Mouse (Mus musculus): ENCODE results near the gene Pax7. TPM values are rescaled to one million over a fixed set of nuclear protein-coding genes. Genes with fewer than 3 reads are reported as not detected.

Pax7 gene
- polyA plus RNA-seq, 1 experiment from 2014 or later: 1.1 TPM

DNA sequence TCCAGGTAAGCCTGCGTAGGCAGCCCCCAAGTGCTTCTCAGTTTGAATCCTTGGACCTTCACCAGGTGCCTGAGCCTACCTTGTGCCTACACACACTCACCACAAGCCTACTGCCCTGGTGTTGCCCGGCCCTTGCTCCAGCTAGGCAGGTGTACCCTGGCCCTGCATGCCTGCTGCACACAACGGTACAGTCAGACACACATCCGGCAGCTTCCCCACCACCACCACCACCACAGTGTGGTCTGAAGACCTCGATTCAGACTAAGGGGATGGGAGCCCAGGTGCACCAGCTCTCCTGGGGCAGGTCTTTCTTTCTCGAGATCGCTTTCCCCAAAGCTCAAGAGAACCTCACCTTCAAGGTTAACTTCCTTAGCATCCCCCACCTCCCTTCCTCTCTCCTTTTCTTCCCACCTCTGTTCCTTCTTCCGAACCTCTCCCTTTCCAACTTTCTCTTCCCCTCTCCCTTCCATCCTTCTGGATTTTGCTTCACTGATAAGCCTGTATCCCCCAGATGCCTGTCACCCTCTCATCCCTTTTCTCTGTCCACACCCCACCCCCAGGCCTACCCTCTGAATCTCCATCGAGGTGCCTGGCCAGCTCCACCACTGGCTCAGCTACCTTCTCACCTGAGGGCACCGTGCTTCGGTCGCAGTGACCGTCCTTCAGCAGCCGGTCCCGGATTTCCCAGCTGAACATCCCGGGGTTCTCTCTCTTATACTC is 4.3 kb downstream of the Pax7 start:
- Histone ChIP-seq H3K27me3 (peaks cover 99% of the 10 kb centered on the region), H3K9me3 (replicated peaks) (no peaks in the 10 kb centered on the region), H3K27ac (no peak overlapping the region), H3K4me3 (peak overlapping the region; percentile 40; the same call in 1 of the 2 replicates), H3K4me2 (replicated peaks) (peak overlapping the region; percentile 54), H3K9ac (no peak overlapping the region), H3K4me1 (peaks cover 59% of the 10 kb centered on the region), H3K36me3 (no peaks in the 10 kb centered on the region)
- 10% methylated on average over 16 of the region's 16 CpGs for WGBS
- no peak for ATAC-seq (ENCODE audit: low FRiP score)

DNA sequence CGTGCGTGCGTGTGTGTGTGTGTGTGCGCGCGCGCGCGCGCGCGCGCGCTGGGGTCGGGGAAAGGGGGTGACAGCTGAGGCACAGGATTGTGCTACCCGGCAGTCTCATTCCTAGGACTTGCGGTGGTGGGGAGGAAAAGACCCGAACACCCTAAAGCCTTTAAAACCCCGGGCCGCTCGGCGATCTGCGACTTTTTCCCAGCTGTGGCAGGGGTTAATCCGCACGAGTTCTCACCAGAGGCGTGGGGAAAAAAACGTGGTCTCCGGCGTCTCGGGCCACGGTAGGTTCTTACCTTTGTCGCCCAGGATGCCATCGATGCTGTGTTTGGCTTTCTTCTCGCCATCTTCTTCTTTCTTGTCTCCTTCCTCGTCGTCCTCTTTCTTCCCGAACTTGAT is 5.0 kb downstream of the Pax7 start:
- no peak for ATAC-seq (ENCODE audit: low FRiP score)
- peaks cover 60% of the 10 kb centered on the region for H3K4me1 ChIP-seq
- H3K27me3 ChIP-seq: peaks cover 100% of the 10 kb centered on the region
- 0 out of 2 replicates have a peak overlapping the region, but pooled peaks have one; percentile 8 for H3K9ac ChIP-seq
- H3K4me3 ChIP-seq: peak overlapping the region; percentile 13; the same call in 1 of the 2 replicates
- 2% methylated on average over 35 of the region's 37 CpGs for WGBS
- H3K4me2 ChIP-seq (replicated peaks): peak overlapping the region; percentile 54
- no peaks in the 10 kb centered on the region for H3K9me3 ChIP-seq (replicated peaks)
- no peaks in the 10 kb centered on the region for H3K36me3 ChIP-seq
- no peak overlapping the region for H3K27ac ChIP-seq

DNA sequence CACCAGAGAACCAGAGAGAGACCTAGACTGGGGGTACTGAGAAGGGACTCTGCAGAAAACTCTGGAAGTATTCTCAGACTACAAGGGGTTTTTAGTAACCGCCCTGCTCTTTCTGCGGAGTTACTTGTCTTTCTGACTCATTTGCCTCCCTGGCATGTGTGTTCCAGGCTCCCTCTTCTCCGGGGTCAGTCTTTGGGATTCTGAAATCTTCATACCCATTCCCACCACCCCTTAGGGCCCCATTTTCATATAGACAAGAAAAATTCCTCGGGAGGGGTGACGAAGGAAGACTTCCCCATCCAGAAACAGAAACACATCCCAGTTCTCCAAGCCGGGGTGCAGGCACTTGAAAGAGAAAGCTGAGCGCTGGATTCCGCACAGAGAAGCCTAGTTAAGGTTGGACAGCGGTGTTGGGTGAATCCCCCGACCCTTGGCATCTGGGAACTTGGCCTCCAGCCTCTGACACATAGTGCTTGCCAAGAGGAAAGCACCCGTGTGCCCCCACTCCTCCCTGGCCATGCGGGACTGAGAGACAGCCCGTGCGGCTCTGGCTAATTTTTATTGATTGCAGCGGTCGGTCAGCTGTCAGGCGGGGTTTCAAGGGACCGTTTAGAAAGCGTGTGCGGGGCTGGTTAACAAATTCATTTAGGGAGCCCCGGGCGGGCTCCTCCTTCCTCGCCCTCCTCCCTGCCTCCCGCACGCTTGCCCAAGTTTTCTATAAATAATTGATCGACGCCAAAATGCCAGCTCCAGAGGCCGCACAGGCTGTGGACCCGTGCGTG is 5.6 kb downstream of the Pax7 start:
- Histone ChIP-seq H3K4me3 (peak overlapping the region; percentile 13; the same call in 1 of the 2 replicates), H3K4me2 (replicated peaks) (peak overlapping the region; percentile 54), H3K36me3 (no peaks in the 10 kb centered on the region), H3K27me3 (peaks cover 100% of the 10 kb centered on the region), H3K9me3 (replicated peaks) (no peaks in the 10 kb centered on the region), H3K27ac (no peak overlapping the region), H3K4me1 (peaks cover 59% of the 10 kb centered on the region), H3K9ac (no peak overlapping the region)
- no peak for ATAC-seq (ENCODE audit: low FRiP score)
- 3% methylated on average over 30 of the region's 30 CpGs for WGBS

DNA sequence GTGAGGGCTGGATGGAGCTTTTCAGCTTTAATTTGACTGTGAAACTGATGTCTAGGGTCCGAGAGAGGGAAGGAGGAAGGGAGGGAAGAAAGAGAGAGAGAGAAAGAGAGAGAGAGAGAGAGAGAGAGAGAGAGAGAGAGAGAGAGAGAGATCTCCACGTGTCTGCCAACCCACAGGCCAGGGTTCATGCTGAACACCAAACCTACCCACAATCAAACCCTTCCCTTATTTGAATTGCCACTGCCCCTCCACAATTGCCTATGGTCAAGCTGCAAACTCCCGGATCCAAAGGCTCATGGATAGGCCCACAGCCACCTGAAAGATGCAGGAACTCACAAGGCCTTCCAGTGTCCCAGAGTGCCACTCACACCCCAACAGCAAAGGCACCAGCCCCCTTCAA is 7.1 kb downstream of the Pax7 start:
- Histone ChIP-seq H3K4me3 (no peak overlapping the region), H3K9me3 (replicated peaks) (no peaks in the 10 kb centered on the region), H3K9ac (no peak overlapping the region), H3K4me2 (replicated peaks) (no peak overlapping the region), H3K27ac (no peak overlapping the region), H3K36me3 (no peaks in the 10 kb centered on the region), H3K4me1 (peaks cover 58% of the 10 kb centered on the region), H3K27me3 (peaks cover 96% of the 10 kb centered on the region)
- ATAC-seq (ENCODE audit: low FRiP score): no peak
- 3% methylated on average over 3 of the region's 3 CpGs for WGBS

DNA sequence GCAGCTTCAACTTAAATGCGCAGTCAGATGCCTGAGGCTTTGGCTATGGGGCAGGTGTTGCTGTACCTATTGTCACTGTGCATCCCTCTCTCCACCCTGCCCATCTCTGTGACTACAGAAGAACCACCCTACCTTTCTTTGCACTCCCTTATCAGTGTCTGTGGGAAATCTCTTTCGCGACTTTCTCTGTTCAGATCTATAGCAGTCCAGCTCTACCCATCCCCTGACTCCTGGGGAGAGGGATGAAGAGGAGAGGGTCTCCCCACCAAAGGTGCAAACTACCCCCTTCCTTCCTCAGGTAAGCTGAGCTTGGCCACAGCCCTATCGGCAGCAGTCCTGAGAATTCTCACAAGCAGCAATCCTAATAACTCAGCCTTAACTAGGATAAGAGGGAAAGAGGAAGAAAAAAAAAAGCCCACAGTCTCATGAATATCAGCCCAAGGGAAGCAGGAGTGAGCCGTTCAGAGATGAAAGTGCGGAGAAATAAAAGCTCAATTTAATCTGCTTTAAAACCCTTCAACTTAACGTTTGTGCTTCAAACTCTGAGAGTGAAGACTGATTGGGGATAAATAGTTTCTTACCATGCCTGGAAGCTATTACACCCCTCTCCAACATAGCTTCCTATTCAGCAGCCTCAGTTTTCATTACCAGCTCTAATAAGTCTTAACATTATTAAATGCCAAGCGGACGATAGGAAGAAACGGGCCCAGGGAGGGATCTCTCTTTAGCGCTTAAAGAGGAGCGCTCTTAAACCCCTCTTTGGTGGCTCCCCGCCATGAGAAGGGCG is 7.8 kb downstream of the Pax7 start:
- Histone ChIP-seq H3K4me3 (no peak overlapping the region), H3K27ac (no peak overlapping the region), H3K36me3 (no peaks in the 10 kb centered on the region), H3K4me1 (peaks cover 53% of the 10 kb centered on the region), H3K9me3 (replicated peaks) (no peaks in the 10 kb centered on the region), H3K9ac (no peak overlapping the region), H3K27me3 (peaks cover 94% of the 10 kb centered on the region), H3K4me2 (replicated peaks) (0 out of 2 replicates have a peak overlapping the region, but pooled peaks have one; percentile 50)
- WGBS: 7% methylated on average over 14 of the region's 14 CpGs
- no peak for ATAC-seq (ENCODE audit: low FRiP score)

DNA sequence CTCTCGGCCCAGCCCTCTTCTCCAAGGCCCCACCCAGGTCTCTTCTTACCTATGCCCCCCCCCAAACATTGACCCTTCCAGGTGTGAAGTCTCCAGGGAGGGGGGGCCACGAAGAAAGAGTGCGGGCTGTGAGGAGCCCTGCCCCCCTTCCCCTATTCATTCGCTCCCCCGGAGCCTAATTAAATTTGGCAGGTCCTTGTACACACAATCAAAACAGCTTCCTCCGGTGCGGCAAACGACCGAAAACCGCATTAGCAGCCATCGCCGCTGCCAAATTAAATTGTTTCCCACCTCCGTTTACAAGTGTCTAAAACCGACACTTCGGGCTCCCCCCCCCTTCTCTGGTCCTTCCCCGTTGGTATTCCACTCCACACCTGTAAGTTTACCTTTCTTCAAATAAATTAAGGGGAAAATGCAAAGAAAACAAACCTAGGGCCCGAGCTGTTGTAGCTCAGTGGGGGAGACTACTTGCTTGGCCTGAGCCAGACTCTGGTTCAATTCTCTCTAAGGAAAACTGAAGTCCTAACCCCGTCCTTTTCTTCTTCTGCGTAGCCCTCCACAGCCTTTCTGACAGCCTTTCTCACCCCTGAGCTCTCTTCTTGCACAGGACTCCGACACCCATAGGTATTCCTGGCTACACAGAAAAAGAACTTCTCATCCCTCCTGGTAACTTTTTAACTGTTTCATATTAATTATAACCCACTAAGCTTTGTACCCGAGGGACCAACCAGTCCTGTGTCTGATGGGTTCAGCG is 8.6 kb downstream of the Pax7 start:
- Histone ChIP-seq H3K4me2 (replicated peaks) (peak overlapping the region; percentile 50), H3K9me3 (replicated peaks) (no peaks in the 10 kb centered on the region), H3K27ac (no peak overlapping the region), H3K4me3 (0 out of 2 replicates have a peak overlapping the region, but pooled peaks have one; percentile 19), H3K9ac (no peak overlapping the region), H3K4me1 (peaks cover 54% of the 10 kb centered on the region), H3K27me3 (peaks cover 94% of the 10 kb centered on the region), H3K36me3 (no peaks in the 10 kb centered on the region)
- 0 out of 2 replicates have a peak, but pooled peaks have one; percentile 2 for ATAC-seq (ENCODE audit: low FRiP score)
- 3% methylated on average over 22 of the region's 22 CpGs for WGBS

DNA sequence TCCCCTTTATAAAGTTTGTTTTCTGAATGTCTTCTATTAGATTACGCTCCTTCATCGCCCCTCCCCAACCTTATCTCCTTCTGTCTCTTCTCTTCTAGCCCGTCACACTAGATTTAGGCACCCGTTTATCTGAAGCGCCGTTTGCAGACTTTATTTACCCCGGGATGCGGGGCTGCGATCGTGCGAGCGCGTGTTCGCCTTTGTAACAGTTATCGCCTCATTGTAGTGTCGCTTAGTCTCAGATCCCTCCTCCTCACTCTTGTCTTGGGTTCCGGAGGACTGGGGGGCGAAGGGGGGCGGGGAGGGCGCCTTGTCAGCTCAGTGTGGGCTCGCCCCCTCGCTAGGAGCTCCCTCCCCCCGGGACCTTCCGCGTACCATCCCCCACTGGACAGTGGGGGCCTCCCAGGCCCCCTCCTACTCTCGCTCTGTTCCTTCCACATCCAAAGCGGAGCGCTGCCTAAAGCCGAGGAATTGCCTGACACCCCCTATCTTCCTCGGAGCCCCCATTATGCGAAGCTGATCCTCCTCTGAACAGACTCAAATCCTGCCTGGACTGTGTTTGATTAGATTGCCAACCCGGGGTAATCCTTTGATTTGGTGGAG is 9.4 kb downstream of the Pax7 start:
- peak; percentile 35; the same call in 1 of the 2 replicates for ATAC-seq (ENCODE audit: low FRiP score)
- H3K27ac ChIP-seq: peak overlapping the region; percentile 62
- peak overlapping the region; percentile 19 for H3K4me3 ChIP-seq
- peak overlapping the region; percentile 50 for H3K4me2 ChIP-seq (replicated peaks)
- H3K36me3 ChIP-seq: no peaks in the 10 kb centered on the region
- peaks cover 94% of the 10 kb centered on the region for H3K27me3 ChIP-seq
- no peaks in the 10 kb centered on the region for H3K9me3 ChIP-seq (replicated peaks)
- H3K9ac ChIP-seq: peak overlapping the region; percentile 39; the same call in 1 of the 2 replicates
- peaks cover 62% of the 10 kb centered on the region for H3K4me1 ChIP-seq
- 0% methylated on average over 32 of the region's 32 CpGs for WGBS

DNA sequence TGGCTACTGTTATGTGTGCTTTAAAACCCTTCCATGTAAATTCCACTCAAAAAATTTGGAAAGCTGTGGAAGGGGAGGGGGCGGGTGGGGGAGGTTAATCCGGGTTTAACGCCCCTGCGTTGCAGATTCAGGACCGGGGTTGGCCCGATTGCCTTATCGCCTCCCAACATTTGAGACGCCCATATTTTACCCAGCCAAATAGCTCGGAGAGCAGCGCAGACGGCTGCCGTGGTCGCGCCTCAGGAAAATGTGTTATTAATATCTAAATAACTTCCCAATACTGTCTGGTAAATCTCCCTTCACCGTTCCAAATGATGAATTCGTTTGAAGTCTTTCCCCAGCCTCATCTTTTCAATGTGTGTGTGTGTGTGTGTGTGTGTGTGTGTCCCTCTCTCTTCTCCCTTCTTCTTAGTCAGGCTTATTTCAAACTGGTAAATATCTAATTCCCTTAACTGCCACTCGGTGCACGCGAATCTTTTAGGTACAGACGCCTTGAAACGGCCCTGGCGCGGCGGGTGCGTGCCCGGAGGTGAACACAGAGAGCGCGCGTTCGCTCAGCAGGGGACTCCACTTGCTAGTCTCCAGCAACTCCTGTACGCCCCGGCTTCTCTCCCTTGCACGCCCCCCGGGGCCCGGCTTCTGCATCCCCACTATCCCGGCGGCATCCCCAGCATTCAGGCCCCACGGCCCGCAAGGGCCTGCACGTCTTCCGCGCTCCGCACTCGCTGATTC is 10.0 kb downstream of the Pax7 start:
- 0 out of 2 replicates have a peak overlapping the region, but pooled peaks have one; percentile 23 for H3K9ac ChIP-seq
- WGBS: 1% methylated on average over 44 of the region's 44 CpGs
- H3K4me2 ChIP-seq (replicated peaks): peak overlapping the region; percentile 50
- peaks cover 63% of the 10 kb centered on the region for H3K4me1 ChIP-seq
- H3K27me3 ChIP-seq: peaks cover 94% of the 10 kb centered on the region
- peak overlapping the region; percentile 62 for H3K27ac ChIP-seq
- no peaks in the 10 kb centered on the region for H3K9me3 ChIP-seq (replicated peaks)
- H3K36me3 ChIP-seq: no peaks in the 10 kb centered on the region
- no peak for ATAC-seq (ENCODE audit: low FRiP score)
- H3K4me3 ChIP-seq: peak overlapping the region; percentile 19

DNA sequence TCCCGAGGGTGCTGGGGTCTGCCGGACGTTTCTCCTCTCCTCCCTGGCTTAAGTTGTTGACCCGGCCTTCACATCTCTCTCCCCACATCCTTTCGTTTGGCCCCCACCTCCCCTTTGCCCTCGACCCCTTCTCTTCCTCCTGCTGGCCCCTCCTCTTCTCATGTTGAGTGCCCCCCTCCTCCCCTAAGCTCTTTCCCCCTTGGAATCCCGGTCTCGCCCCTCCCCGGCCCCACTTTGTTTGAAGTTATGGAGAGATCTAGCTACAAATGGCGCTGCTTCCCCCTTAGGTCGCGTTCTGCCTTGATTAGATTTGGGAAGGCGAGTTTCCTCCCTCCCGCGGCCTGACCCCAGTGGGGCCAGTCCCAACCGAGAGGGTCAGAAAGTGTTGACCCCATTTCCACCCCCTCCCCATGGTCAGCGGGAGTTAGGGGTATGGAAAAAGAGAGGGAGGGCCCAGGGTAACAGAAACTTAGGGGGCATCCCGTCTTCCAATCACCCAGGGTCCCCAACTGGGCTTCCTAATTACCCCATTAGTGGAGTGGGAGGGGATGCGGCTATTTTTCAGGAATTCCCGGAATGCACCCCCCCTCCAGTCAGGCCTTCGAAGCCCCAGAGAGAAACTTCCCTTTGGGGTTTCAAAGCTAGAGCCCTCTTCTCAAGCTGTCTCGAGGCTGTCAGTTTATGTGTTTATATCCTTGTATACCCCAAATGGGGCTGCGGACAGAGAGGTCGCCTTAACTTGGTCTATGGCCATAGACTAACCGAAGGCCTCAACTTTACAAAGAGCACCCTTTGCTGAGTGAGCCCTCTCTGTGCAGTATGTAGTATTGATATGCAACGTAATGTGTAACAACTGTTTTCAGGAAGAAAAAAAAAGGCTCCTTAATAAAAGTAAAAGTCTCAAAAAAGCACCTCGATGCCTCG is 10.9 kb downstream of the Pax7 start:
- H3K27ac ChIP-seq: peak overlapping the region; percentile 66
- no peaks in the 10 kb centered on the region for H3K36me3 ChIP-seq
- H3K4me3 ChIP-seq: peak overlapping the region; percentile 25
- peak overlapping the region; percentile 50 for H3K4me2 ChIP-seq (replicated peaks)
- peaks cover 65% of the 10 kb centered on the region for H3K4me1 ChIP-seq
- H3K9ac ChIP-seq: peak overlapping the region; percentile 6; the same call in 1 of the 2 replicates
- 2% methylated on average over 28 of the region's 28 CpGs for WGBS
- no peak for ATAC-seq (ENCODE audit: low FRiP score)
- H3K9me3 ChIP-seq (replicated peaks): no peaks in the 10 kb centered on the region
- peaks cover 94% of the 10 kb centered on the region for H3K27me3 ChIP-seq
